Mouse (Mus musculus) brain, embryonic 14.5 days (tissue): Measurements from ENCODE around the gene Slc35e2.

ENCODE experiments used
- CTCF ChIP-seq: fragments of 200-500 bp; IDR thresholded peaks from 2 replicates; pipeline ENCODE4 v1.5.1; 2012; ENCODE audit warnings: inconsistent platforms, mild to moderate bottlenecking, moderate library complexity, borderline replicate concordance; ENCODE audit not compliant: insufficient read depth, insufficient read length; ENCODE audit errors: extremely low read depth
- POLR2A ChIP-seq: fragments of 200-500 bp; IDR thresholded peaks from 2 replicates; pipeline ENCODE4 v1.6.1; 2012; ENCODE audit warnings: mild to moderate bottlenecking, inconsistent platforms, borderline replicate concordance; ENCODE audit not compliant: poor library complexity, insufficient read depth, insufficient read length, severe bottlenecking; ENCODE audit errors: extremely low read depth

GRCm38 (mm10) chr4:155603801-155604200, 2.6 kb downstream of the Slc35e2 start:
- TF ChIP-seq CTCF (no peak), POLR2A (no peak)
